Mouse (Mus musculus): Measurements from ENCODE around the gene Wnt1.

DNA sequence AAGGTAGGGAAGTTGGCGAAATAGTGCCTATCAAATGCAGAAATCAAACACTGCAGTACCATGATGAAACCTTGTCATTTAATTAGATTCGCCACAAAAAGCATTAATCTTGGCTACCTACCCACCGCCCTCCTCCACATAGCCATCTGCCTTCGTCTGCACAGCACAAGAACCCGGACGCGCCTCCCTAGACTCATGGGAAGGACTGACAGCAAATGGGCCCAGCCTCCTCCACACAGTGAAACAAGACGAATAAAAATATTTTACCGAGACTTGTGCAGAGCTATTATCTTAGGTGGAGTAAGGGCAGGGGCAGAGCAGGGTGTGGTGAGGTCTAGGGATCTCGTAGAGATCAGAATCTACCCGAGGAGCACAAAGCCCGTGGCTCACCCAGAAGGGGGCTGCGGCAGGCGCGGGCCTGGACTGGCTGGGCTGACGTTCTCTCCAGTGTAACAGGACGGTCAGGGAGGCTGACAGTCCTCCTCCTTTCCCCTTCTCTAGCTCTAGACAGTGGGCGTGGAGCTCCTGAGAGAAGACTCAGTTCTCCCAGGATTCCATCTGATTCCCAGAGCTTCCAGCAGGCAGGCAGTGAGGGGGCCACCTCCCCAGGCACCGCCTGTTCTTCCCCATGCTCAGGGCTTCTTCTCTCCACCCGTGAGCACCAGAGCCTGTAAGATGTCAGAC, 23.2 kb downstream of the Wnt1 start:
- TF ChIP-seq CTCF (IDR thresholded peaks at IDR 0.05; ENCODE audit: low read depth, low read length), result no peak
- no peak for TF ChIP-seq EP300 (IDR thresholded peaks at IDR 0.05; ENCODE audit: insufficient read depth, low read depth, low read length)
- TF ChIP-seq POLR2A (IDR thresholded peaks at IDR 0.05; ENCODE audit: insufficient read depth, low read length), result no peak

Measured in ES-Bruce4 (cell line).